Mouse (Mus musculus) CH12.LX (cell line): ENCODE results near the gene Gas2l3. TPM values are rescaled to one million over a fixed set of nuclear protein-coding genes. Genes with fewer than 3 reads are reported as not detected.

ENCODE experiments used
- DNase-seq: peaks from one replicate; pipeline ENCODE4 v3.0.0-alpha.2; 2013; ENCODE audit errors: extremely low read depth
- H3K27ac ChIP-seq: 2 replicates; pipeline ENCODE4 v1.5.1; 2012; ENCODE audit warnings: low read depth, mild to moderate bottlenecking, control low read depth, moderate library complexity; ENCODE audit not compliant: insufficient read depth
- H3K27me3 ChIP-seq: replicated peaks from 2 replicates; pipeline ENCODE3; 2012; ENCODE audit warnings: inconsistent platforms
- H3K36me3 ChIP-seq, 2 experiments: replicated peaks in 1 of 2; 2 replicates each; pipeline versions ENCODE3 to v1.6.1; 2012; ENCODE audit warnings: inconsistent platforms in 1 of 2, low read length in 1 of 2, mild to moderate bottlenecking in 1 of 2, mixed read lengths in 1 of 2, moderate library complexity in 1 of 2; ENCODE audit not compliant: control insufficient read depth in 1 of 2, insufficient read depth in 1 of 2
- H3K4me1 ChIP-seq, 2 experiments: 2 replicates each; pipeline ENCODE4 v1.6.1; 2012; ENCODE audit warnings: inconsistent platforms in 1 of 2, moderate library complexity in 1 of 2; ENCODE audit not compliant: insufficient read depth in 2 of 2, control insufficient read depth in 1 of 2
- H3K4me2 ChIP-seq: 2 replicates; pipeline ENCODE4 v1.6.1; 2012; ENCODE audit warnings: low read depth, mild to moderate bottlenecking, control low read depth; ENCODE audit not compliant: poor library complexity, insufficient read depth, severe bottlenecking
- H3K4me3 ChIP-seq, 3 experiments: fragments of 150-350 bp in 1 of 3; sonication (generic) in 1 of 3; replicated peaks in 1 of 3; 2 replicates each; pipeline versions ENCODE3 to v1.5.1; 2011 to 2012; ENCODE audit warnings: low read depth in 2 of 3, low read length in 2 of 3, mild to moderate bottlenecking in 2 of 3, moderate library complexity in 2 of 3, control low read depth in 1 of 3, improper control_type of control experiment in 1 of 3, inconsistent platforms in 1 of 3, mixed read lengths in 1 of 3; ENCODE audit not compliant: poor library complexity in 1 of 3
- H3K79me2 ChIP-seq: replicated peaks from 2 replicates; pipeline ENCODE4 v1.6.1; 2012; ENCODE audit warnings: mild to moderate bottlenecking, moderate library complexity; ENCODE audit not compliant: control insufficient read depth, poor library complexity, insufficient read depth, severe bottlenecking; ENCODE audit errors: extremely low read depth
- H3K9ac ChIP-seq: 2 replicates; pipeline ENCODE4 v1.6.1; 2012; ENCODE audit warnings: low read depth, mild to moderate bottlenecking, control low read depth, moderate library complexity; ENCODE audit not compliant: insufficient read depth
- H3K9me3 ChIP-seq: replicated peaks from 2 replicates; pipeline ENCODE3; 2012; ENCODE audit warnings: low read length, inconsistent platforms, mixed read lengths
- CHD2 ChIP-seq: IDR thresholded peaks from 2 replicates; pipeline ENCODE4 v1.6.1; 2011; ENCODE audit warnings: low read length, improper control_type of control experiment
- CTCF ChIP-seq, 2 experiments: IDR thresholded peaks in 1 of 2; conservative IDR thresholded peaks in 1 of 2; 2 replicates each; pipeline ENCODE4 v1.5.1; 2011 to 2012; ENCODE audit warnings: low read depth in 2 of 2, low read length in 2 of 2, improper control_type of control experiment in 1 of 2, inconsistent platforms in 1 of 2, mild to moderate bottlenecking in 1 of 2, moderate library complexity in 1 of 2
- E2F4 ChIP-seq: IDR thresholded peaks from 2 replicates; pipeline ENCODE4 v1.6.1; 2011; ENCODE audit warnings: low read depth, low read length, improper control_type of control experiment; ENCODE audit not compliant: insufficient replicate concordance
- ELF1 ChIP-seq: IDR thresholded peaks from 2 replicates; pipeline ENCODE4 v1.6.1; 2014; ENCODE audit warnings: low read depth, mild to moderate bottlenecking, inconsistent platforms, low read length, improper control_type of control experiment
- POLR2AphosphoS2 ChIP-seq: IDR thresholded peaks from 2 replicates; pipeline ENCODE4 v1.6.1; 2011; ENCODE audit warnings: low read depth, low read length, improper control_type of control experiment
- RAD21 ChIP-seq: IDR thresholded peaks from 2 replicates; pipeline ENCODE4 v1.6.1; 2011; ENCODE audit warnings: low read depth, mild to moderate bottlenecking, low read length, improper control_type of control experiment, moderate library complexity
- UBTF ChIP-seq: IDR thresholded peaks from 2 replicates; pipeline ENCODE4 v1.6.1; 2012; ENCODE audit warnings: low read depth, mild to moderate bottlenecking, inconsistent platforms, low read length, improper control_type of control experiment, moderate library complexity
- ZMIZ1 ChIP-seq: IDR thresholded peaks from 2 replicates; pipeline ENCODE4 v1.6.1; 2012; ENCODE audit warnings: low read depth, mild to moderate bottlenecking, inconsistent platforms, low read length, improper control_type of control experiment
- dilution Hi-C: fragments of 300-500 bp; cut with MboI; formaldehyde crosslinking; loops from 2 replicates; pipeline ENCODE4 v1.14.3; 2020; ENCODE audit warnings: low sequenced_read_pairs; ENCODE audit not compliant: extremely low pct_unique_long_range_greater_than_20kb, extremely low pct_ligation_motif_present
- in situ Hi-C: fragments of 300-500 bp; cut with MboI; formaldehyde crosslinking; loops from 3 replicates; pipeline ENCODE4 v1.14.3; 2019; ENCODE audit warnings: low sequenced_read_pairs, low pct_ligation_motif_present, low pct_unique_long_range_greater_than_20kb, mixed read lengths
- polyA plus RNA-seq: library from polyadenylated mRNA; unstranded; fragments of >175 nt; gene quantifications from 2 replicates; pipeline ENCODE4 v1.2.1, GENCODE M21; 2012; ENCODE audit warnings: low read depth; ENCODE audit not compliant: insufficient read length
- total RNA-seq, 2 experiments: library from RNA; depleted of rRNA; stranded (reverse); fragments of 300-350 nt in 1 of 2; fragments of >200 nt in 1 of 2; gene quantifications; 2 replicates each; pipeline ENCODE4 v1.2.3; 2012 to 2014

The Gas2l3 gene
- total and polyA plus RNA-seq, 3 experiments = 7.3 to 12.2 (median 9.4) TPM

- dilution Hi-C loops = no loop called here
- Histone ChIP-seq H3K27ac (no peak overlapping the region), H3K4me3 (no peak overlapping the region), H3K36me3 (no peaks in the 10 kb centered on the region), H3K4me1 (peaks cover 0 to 21% of the 10 kb centered on the region in 2 experiments; a peak in 2 of 4 replicates)
- in situ Hi-C loops = no loop called here
- no peak for DNase-seq
- TF ChIP-seq RAD21 (no peak), UBTF (no peak), CTCF (conservative IDR thresholded peaks at IDR 0.05 in 1 of 2, IDR thresholded peaks at IDR 0.05 in 1 of 2; ENCODE audit: low read depth in 2 of 2, low read length in 2 of 2) (no peak), POLR2AphosphoS2 (no peak), ELF1 (no peak), CHD2 (no peak), E2F4 (no peak), ZMIZ1 (no peak)
- TF ChIP-seq, all 38 proteins: peak for 0
- H3K9ac ChIP-seq = no peak overlapping the region
- H3K27me3 ChIP-seq = no peaks in the 10 kb centered on the region
- no peak overlapping the region for H3K4me2 ChIP-seq
- H3K9me3 ChIP-seq = peaks cover 2% of the 10 kb centered on the region
- H3K79me2 ChIP-seq = no peaks in the 10 kb centered on the region
Observed at GRCm38 (mm10) chr10:89358933-89359332, 84.8 kb downstream of the Gas2l3 start.

Other genes starting within 250 kb of the Gas2l3 start
- gene Ano4, start 99.2 kb downstream of the Gas2l3 start, total RNA-seq (2012; rRNA removed) = not detected in 2 replicates
- not detected in 2 replicates for gene Ano4, start 99.2 kb downstream of the Gas2l3 start, total RNA-seq (2014; rRNA removed)
- not detected in 2 replicates for gene Ano4, start 99.2 kb downstream of the Gas2l3 start, polyA plus RNA-seq
- gene Nr1h4, start 89.6 kb upstream of the Gas2l3 start, total RNA-seq (2012; rRNA removed) = not detected in 2 replicates
- not detected in 2 replicates for gene Nr1h4, start 89.6 kb upstream of the Gas2l3 start, total RNA-seq (2014; rRNA removed)
- not detected in 2 replicates for gene Nr1h4, start 89.6 kb upstream of the Gas2l3 start, polyA plus RNA-seq
- not detected in 2 replicates for gene Slc17a8, start 177.3 kb upstream of the Gas2l3 start, total RNA-seq (2012; rRNA removed)
- not detected in 2 replicates for gene Slc17a8, start 177.3 kb upstream of the Gas2l3 start, total RNA-seq (2014; rRNA removed)
- not detected in 2 replicates for gene Slc17a8, start 177.3 kb upstream of the Gas2l3 start, polyA plus RNA-seq
- gene Scyl2, start 242.3 kb upstream of the Gas2l3 start, total RNA-seq (2012; rRNA removed) = 14.1 and 15.1 TPM in 2 replicates
- 17.4 and 19.5 TPM in 2 replicates for gene Scyl2, start 242.3 kb upstream of the Gas2l3 start, total RNA-seq (2014; rRNA removed)
- 15.5 and 17.2 TPM in 2 replicates for gene Scyl2, start 242.3 kb upstream of the Gas2l3 start, polyA plus RNA-seq